Mouse (Mus musculus) embryonic fibroblast, embryonic 13.5 days (primary cell): ENCODE measurements around the gene Eps8.

Experiments used
- CTCF ChIP-seq: IDR thresholded peaks from 2 replicates; pipeline ENCODE4 v1.5.1; 2011; ENCODE audit warnings: mild to moderate bottlenecking, control low read depth, low read length, moderate library complexity, borderline replicate concordance; ENCODE audit not compliant: insufficient read depth
- POLR2A ChIP-seq: IDR thresholded peaks from 2 replicates; pipeline ENCODE4 v1.6.1; 2011; ENCODE audit warnings: low read depth, mild to moderate bottlenecking, control low read depth, low read length, moderate library complexity

DNA sequence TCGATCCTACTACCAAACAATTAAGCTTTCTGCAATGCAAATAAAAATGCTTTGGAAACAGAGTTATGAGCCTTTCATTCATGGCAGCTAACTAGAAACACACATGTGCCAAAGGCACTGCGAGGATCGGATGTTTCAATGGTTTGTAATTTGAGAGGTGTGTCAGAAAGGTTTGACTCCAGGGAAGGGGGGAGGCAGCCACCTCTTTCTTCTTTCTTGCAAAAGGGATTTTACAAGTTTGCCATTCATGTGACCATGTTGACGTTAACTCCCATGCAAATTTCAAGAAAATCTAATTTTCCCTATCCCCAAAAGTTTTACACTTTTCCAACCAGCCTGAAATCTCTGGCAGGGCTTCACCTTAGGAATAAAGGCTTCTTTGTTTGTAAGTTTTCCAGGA lies 21.1 kb downstream of the Eps8 start:
- TF ChIP-seq CTCF (no peak), POLR2A (no peak)
